Mouse (Mus musculus) heart, embryonic 14.5 days (tissue): ENCODE data around the gene Tph1. TPM values are rescaled to one million over a fixed set of nuclear protein-coding genes. Genes with fewer than 3 reads are reported as not detected.

Experiments used
- ATAC-seq: fragments of 200-750 bp; cut with Nextera tagmentation; 2 replicates; pipeline ENCODE4 v1.8.0; 2017; ENCODE audit warnings: low read depth, moderate TSS enrichment; ENCODE audit not compliant: insufficient number of reproducible peaks, insufficient read depth, low FRiP score
- H3K27ac ChIP-seq, 2 experiments: fragments of 200-500 bp in 1 of 2; fragments of 300-500 bp in 1 of 2; sonication (generic) in 1 of 2; replicated peaks in 1 of 2; 2 replicates each; pipeline ENCODE4 v1.5.1; 2012 to 2014; ENCODE audit warnings: low read depth in 2 of 2, low read length in 2 of 2, control low read depth in 1 of 2, mild to moderate bottlenecking in 1 of 2, mixed read lengths in 1 of 2; ENCODE audit not compliant: control insufficient read depth in 1 of 2, insufficient read depth in 1 of 2
- H3K27me3 ChIP-seq: fragments of 300-500 bp; sonication (generic); 2 replicates; pipeline ENCODE4 v1.6.1; 2014; ENCODE audit warnings: mild to moderate bottlenecking, low read length, control low read depth; ENCODE audit not compliant: control insufficient read depth, insufficient read depth
- H3K36me3 ChIP-seq: fragments of 300-500 bp; sonication (generic); 2 replicates; pipeline ENCODE4 v1.6.1; 2014; ENCODE audit warnings: mild to moderate bottlenecking, control low read depth, low read length, mixed read lengths; ENCODE audit not compliant: control insufficient read depth, insufficient read depth
- H3K4me1 ChIP-seq, 2 experiments: fragments of 200-500 bp in 1 of 2; fragments of 300-500 bp in 1 of 2; sonication (generic) in 1 of 2; 2 replicates each; pipeline ENCODE4 v1.6.1; 2012 to 2014; ENCODE audit warnings: low read length in 2 of 2, control low read depth in 1 of 2, mixed read lengths in 1 of 2; ENCODE audit not compliant: control insufficient read depth in 2 of 2, insufficient read depth in 2 of 2
- H3K4me2 ChIP-seq: fragments of 300-500 bp; sonication (generic); 2 replicates; pipeline ENCODE4 v1.6.1; 2014; ENCODE audit warnings: mild to moderate bottlenecking, low read length
- H3K4me3 ChIP-seq, 2 experiments: fragments of 200-500 bp in 1 of 2; fragments of 300-500 bp in 1 of 2; sonication (generic) in 1 of 2; 2 replicates each; pipeline ENCODE4 v1.5.1; 2012 to 2014; ENCODE audit warnings: low read length in 2 of 2, mild to moderate bottlenecking in 2 of 2, control low read depth in 1 of 2, low read depth in 1 of 2, moderate library complexity in 1 of 2; ENCODE audit not compliant: control insufficient read depth in 1 of 2, insufficient read depth in 1 of 2
- H3K9ac ChIP-seq: fragments of 300-500 bp; sonication (generic); 2 replicates; pipeline ENCODE4 v1.6.1; 2014; ENCODE audit warnings: mild to moderate bottlenecking, low read length
- H3K9me3 ChIP-seq: fragments of 300-500 bp; sonication (generic); 2 replicates; pipeline ENCODE4 v1.6.1; 2016; ENCODE audit warnings: low read length, control low read depth; ENCODE audit not compliant: control insufficient read depth
- WGBS: fragments of 180-500 bp; shearing (Covaris S2); extraction: QIAGEN DNeasy Blood & Tissue Kit; methylation state at CpG from one replicate; pipeline ENCODE4 v1.1.7; 2014; 5-methylcytosine and 5-hydroxymethylcytosine counted together
- polyA plus RNA-seq: library from polyadenylated mRNA; unstranded; fragments of >200 nt; fragmentation: Nextera tagmentation; extraction: Ambion mirVana; gene quantifications from 2 replicates; pipeline ENCODE4 v1.2.1, GENCODE M21; 2014

The Tph1 gene
- polyA plus RNA-seq, 1 experiment from 2014 or later = 0.12 TPM

DNA sequence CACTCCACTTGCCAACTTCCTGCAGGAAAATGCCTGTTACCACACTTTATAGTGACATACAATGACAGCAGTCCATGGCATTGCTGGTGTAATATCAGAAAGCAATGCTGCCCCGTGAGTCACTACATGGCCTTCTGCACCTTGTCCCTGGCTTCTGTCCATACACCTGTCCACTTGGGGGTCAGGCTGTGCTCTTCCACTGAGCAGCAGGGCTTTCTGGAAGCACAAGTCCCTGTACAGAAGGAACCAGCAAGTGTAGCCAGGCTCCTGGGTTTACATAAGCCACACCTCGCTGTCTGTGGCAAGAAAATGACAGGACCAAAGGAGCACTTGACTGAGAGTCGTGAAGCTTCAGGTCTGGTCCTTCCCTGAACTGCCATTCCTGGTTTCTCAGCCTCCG, 63.0 kb downstream of the Tph1 start:
- ATAC-seq = no peak
- H3K27me3 ChIP-seq = no peaks in the 10 kb centered on the region
- no peak overlapping the region for H3K4me3 ChIP-seq
- H3K4me2 ChIP-seq = no peak overlapping the region
- H3K4me1 ChIP-seq = peaks cover 24 to 28% of the 10 kb centered on the region in 2 experiments
- no peaks in the 10 kb centered on the region for H3K36me3 ChIP-seq
- 80% methylated on average over 4 of the region's 4 CpGs for WGBS
- H3K9ac ChIP-seq = no peak overlapping the region
- H3K27ac ChIP-seq = no peak overlapping the region
- H3K9me3 ChIP-seq = no peaks in the 10 kb centered on the region

GRCm38 (mm10) chr7:46607428-46608055, 64.8 kb downstream of the Tph1 start:
- Histone ChIP-seq H3K27me3 (no peaks in the 10 kb centered on the region), H3K9me3 (no peaks in the 10 kb centered on the region), H3K4me2 (no peak overlapping the region), H3K36me3 (no peaks in the 10 kb centered on the region), H3K4me3 (no peak overlapping the region), H3K4me1 (peaks cover 18 to 22% of the 10 kb centered on the region in 2 experiments), H3K9ac (no peak overlapping the region), H3K27ac (peak overlapping the region in 1 of 2 experiments; percentile 19; a peak in 1 of 4 replicates)
- 37% methylated on average over 11 of the region's 11 CpGs for WGBS
- 0 out of 2 replicates have a peak, but pooled peaks have one; percentile 19 for ATAC-seq

- Histone ChIP-seq H3K9ac (no peak overlapping the region), H3K4me2 (no peak overlapping the region), H3K36me3 (no peaks in the 10 kb centered on the region), H3K4me1 (peaks cover 13 to 16% of the 10 kb centered on the region in 2 experiments), H3K27me3 (no peaks in the 10 kb centered on the region), H3K4me3 (no peak overlapping the region), H3K9me3 (no peaks in the 10 kb centered on the region), H3K27ac (no peak overlapping the region)
- WGBS = 69% methylated on average over 8 of the region's 8 CpGs
- ATAC-seq = no peak
Measured at GRCm38 (mm10) chr7:46607031-46607426, 65.3 kb downstream of the Tph1 start.

DNA sequence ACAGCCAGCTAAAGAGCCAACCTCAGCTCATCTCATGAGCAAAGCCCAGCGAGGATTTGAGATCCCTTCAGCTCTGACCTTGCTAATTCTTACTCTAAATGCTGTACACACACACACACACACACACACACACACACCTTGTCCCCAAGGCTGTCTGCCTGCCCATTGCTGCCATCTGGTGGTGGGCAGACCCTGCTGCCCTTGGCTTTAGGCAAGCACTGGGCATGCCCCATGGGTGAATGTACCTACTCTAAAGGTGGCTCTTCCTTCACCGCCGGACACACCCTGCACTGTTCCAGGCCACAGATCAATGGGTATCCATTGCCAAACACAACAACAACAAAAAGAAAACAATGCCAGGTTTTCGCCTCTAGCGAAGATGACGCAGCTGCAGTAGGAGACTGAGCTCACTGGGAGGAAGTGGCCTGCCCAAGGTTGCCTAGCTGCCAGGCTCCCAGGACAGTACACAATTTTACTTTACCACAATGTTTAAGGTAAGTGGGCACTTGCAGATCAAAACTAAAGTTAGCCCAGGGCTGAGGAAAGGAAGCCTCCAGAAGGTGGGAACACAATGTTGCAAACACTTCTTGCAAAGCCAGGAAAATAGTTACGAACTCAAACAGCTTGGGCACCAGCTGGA, 65.8 kb downstream of the Tph1 start:
- Histone ChIP-seq H3K27me3 (no peaks in the 10 kb centered on the region), H3K9ac (no peak overlapping the region), H3K4me2 (no peak overlapping the region), H3K36me3 (no peaks in the 10 kb centered on the region), H3K27ac (no peak overlapping the region), H3K4me3 (no peak overlapping the region), H3K9me3 (no peaks in the 10 kb centered on the region), H3K4me1 (peaks cover 10 to 11% of the 10 kb centered on the region in 2 experiments)
- peak; percentile 33 for ATAC-seq
- 82% methylated on average over 7 of the region's 7 CpGs for WGBS

DNA sequence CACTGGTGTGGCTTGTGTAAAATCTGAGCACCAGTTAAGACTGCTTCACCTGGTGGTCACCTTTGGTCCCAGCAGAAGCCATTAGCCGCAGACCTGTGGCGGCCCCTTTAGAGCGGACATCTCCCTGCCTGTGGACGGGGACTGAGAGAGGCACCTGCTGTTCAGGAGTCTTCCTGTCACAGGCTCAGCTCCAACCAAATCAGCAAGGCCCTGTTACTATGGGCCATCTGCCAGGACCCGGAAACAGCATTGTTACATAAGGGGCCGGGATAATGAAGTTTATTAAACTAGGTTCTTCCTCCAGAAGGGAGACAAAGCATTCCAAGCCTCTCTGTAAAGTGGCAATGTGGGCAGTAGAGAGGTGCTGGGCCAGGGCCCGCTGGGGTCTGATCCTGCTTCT, 69.3 kb downstream of the Tph1 start:
- no peak overlapping the region for H3K27ac ChIP-seq
- no peaks in the 10 kb centered on the region for H3K9me3 ChIP-seq
- H3K9ac ChIP-seq = no peak overlapping the region
- H3K27me3 ChIP-seq = no peaks in the 10 kb centered on the region
- peaks cover 9 to 11% of the 10 kb centered on the region in 2 experiments for H3K4me1 ChIP-seq
- WGBS = 84% methylated on average over 7 of the region's 7 CpGs
- H3K4me2 ChIP-seq = no peak overlapping the region
- no peak overlapping the region for H3K4me3 ChIP-seq
- ATAC-seq = no peak
- no peaks in the 10 kb centered on the region for H3K36me3 ChIP-seq

GRCm38 (mm10) chr7:46602079-46602478, 70.3 kb downstream of the Tph1 start:
- Histone ChIP-seq H3K9me3 (no peaks in the 10 kb centered on the region), H3K27ac (no peak overlapping the region), H3K4me2 (no peak overlapping the region), H3K27me3 (no peaks in the 10 kb centered on the region), H3K4me1 (peaks cover 4 to 7% of the 10 kb centered on the region in 2 experiments), H3K36me3 (no peaks in the 10 kb centered on the region), H3K9ac (no peak overlapping the region), H3K4me3 (no peak overlapping the region)
- ATAC-seq = no peak
- 41% methylated on average over 4 of the region's 4 CpGs for WGBS

DNA sequence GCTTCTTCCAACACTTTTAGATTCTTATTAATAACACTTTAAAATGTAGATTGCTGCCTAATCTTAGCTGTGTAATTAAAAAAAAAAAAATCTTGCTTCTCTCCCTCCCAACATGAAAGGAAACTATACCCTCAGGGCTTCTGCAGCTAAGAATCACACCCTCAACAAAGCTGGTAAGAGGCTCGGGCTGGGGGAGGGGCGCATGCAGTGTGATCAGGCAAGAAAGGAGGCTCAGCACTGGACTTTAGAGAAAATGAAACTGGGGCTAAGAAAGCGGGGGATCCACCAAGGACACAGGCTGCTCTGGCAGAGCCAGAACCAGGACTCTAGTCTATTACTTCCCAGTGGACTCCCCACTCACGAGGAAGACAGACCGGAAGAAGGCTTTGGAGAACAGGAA, 71.2 kb downstream of the Tph1 start:
- ATAC-seq = no peak
- H3K9ac ChIP-seq = no peak overlapping the region
- no peaks in the 10 kb centered on the region for H3K9me3 ChIP-seq
- 60% methylated on average over 5 of the region's 5 CpGs for WGBS
- peaks cover 0 to 5% of the 10 kb centered on the region in 2 experiments; a peak in 2 of 4 replicates for H3K4me1 ChIP-seq
- H3K4me2 ChIP-seq = no peak overlapping the region
- H3K4me3 ChIP-seq = no peak overlapping the region
- no peak overlapping the region for H3K27ac ChIP-seq
- H3K36me3 ChIP-seq = no peaks in the 10 kb centered on the region
- H3K27me3 ChIP-seq = no peaks in the 10 kb centered on the region
